ENCODE assay signal across 1 mouse cellular context in the genomic region with DNA sequence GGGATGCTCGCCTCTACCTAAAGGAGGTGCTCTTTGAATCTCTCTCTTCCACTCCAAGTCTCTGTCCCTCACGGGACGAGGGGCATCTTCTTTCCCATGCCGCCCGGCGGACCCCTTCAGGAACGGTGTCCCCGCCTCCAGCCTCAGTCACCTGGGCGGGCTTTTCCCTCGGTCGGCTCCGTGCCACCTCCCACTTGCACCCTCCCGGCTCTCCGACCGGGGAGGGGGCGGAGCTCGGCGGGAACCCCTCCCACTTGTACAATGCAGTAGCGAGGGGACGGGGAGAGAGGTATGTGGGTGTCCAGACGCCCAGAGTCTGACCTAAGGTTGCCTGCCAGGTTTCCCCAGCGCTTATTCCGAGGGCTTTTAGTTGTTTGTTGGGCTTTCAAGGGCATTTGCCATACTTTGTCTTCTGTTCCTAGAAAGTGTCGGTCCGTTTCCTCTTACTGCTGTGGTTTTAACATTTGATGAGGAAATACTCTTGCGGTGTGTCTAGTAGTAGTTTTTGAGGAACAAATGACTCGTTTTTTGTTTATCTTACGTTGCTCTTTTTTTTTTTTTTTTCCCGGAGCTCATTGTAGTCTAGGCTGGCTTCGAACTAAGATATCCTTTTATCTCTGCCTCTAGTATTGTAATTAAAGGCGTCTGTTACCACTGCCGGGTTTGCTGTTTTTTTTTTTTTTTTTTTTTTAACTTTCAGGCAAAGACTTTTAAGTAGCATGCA.
TF ChIP-seq lines count a peak whose summit lies in the region.

No protein-coding gene starts in this region.

TF ChIP-seq in CH12.LX, 34 proteins besides CTCF, POLR2A, EP300 and RAD21 (continued from another document):
- TF ChIP-seq SMC3 (IDR thresholded peaks at IDR 0.05; ENCODE audit: low read depth, low read length) (no peak), SIN3A (IDR thresholded peaks at IDR 0.05; ENCODE audit: low read length) (no peak; the same call in 1 of the 2 replicates), NRF1 (IDR thresholded peaks at IDR 0.05; ENCODE audit: low read depth, low read length) (no peak), ELF1 (IDR thresholded peaks at IDR 0.05; ENCODE audit: low read depth, low read length) (peak; percentile 37), ZC3H11A (IDR thresholded peaks at IDR 0.05; ENCODE audit: low read depth, low read length) (no peak), MAFK (IDR thresholded peaks at IDR 0.05; ENCODE audit: insufficient replicate concordance, low read length) (0 out of 2 replicates have a peak, but pooled peaks have one; percentile 40), USF1 (IDR thresholded peaks at IDR 0.05; ENCODE audit: low read depth, low read length) (no peak), MXI1 (IDR thresholded peaks at IDR 0.05; ENCODE audit: low read depth, low read length) (no peak), POLR2AphosphoS2 (IDR thresholded peaks at IDR 0.05; ENCODE audit: low read depth, low read length) (no peak), UBTF (IDR thresholded peaks at IDR 0.05; ENCODE audit: low read depth, low read length) (no peak), BHLHE40 (IDR thresholded peaks at IDR 0.05; ENCODE audit: low read depth, low read length) (no peak), ZNF384 (IDR thresholded peaks at IDR 0.05; ENCODE audit: low read depth, low read length) (peak; percentile 95), TBP (conservative IDR thresholded peaks at IDR 0.05; ENCODE audit: low read depth, low read length) (peak; percentile 35; the same call in 1 of the 2 replicates), ZMIZ1 (IDR thresholded peaks at IDR 0.05; ENCODE audit: low read depth, low read length) (no peak; the same call in 1 of the 2 replicates), JUND (conservative IDR thresholded peaks at IDR 0.05; ENCODE audit: low read depth, low read length) (peak; percentile 57; the same call in 1 of the 2 replicates), PAX5 (IDR thresholded peaks at IDR 0.05; ENCODE audit: low read length) (no peak), KAT2A (IDR thresholded peaks at IDR 0.05; ENCODE audit: insufficient replicate concordance, low read length) (no peak), E2F4 (IDR thresholded peaks at IDR 0.05; ENCODE audit: insufficient replicate concordance, low read depth, low read length) (no peak), GABPA (IDR thresholded peaks at IDR 0.05; ENCODE audit: insufficient replicate concordance, low read depth, low read length) (no peak), MYC (IDR thresholded peaks at IDR 0.05; ENCODE audit: low read depth, low read length) (0 out of 2 replicates have a peak, but pooled peaks have one; percentile 26), HCFC1 (IDR thresholded peaks at IDR 0.05; ENCODE audit: low read depth, low read length) (no peak; the same call in 1 of the 2 replicates), CHD1 (IDR thresholded peaks at IDR 0.05; ENCODE audit: low read depth, low read length) (peak; percentile 67; the same call in 1 of the 2 replicates), TCF12 (IDR thresholded peaks at IDR 0.05; ENCODE audit: low read depth, low read length) (peak; percentile 44; the same call in 1 of the 2 replicates), ZKSCAN1 (IDR thresholded peaks at IDR 0.05; ENCODE audit: borderline replicate concordance, low read depth, low read length) (no peak), MAX (IDR thresholded peaks at IDR 0.05; ENCODE audit: low read length) (no peak), ETS1 (conservative IDR thresholded peaks at IDR 0.05; ENCODE audit: low read depth, low read length) (peak; percentile 32; the same call in 1 of the 2 replicates), IRF4 (IDR thresholded peaks at IDR 0.05; ENCODE audit: low read depth, low read length) (peak; percentile 9; the same call in 1 of the 2 replicates), MAZ (IDR thresholded peaks at IDR 0.05; ENCODE audit: low read depth, low read length) (peak; percentile 68; the same call in 1 of the 2 replicates), USF2 (conservative IDR thresholded peaks at IDR 0.05; ENCODE audit: low read depth, low read length) (no peak), CHD2 (IDR thresholded peaks at IDR 0.05; ENCODE audit: low read length) (no peak), NELFE (IDR thresholded peaks at IDR 0.05; ENCODE audit: low read depth, low read length) (no peak), MEF2A (IDR thresholded peaks at IDR 0.05; ENCODE audit: borderline replicate concordance, low read depth, low read length) (no peak)
